Mouse (Mus musculus) layer of hippocampus, postnatal 10 days (tissue): ENCODE results near the gene Cga. TPM values are rescaled to one million over a fixed set of nuclear protein-coding genes. Genes with fewer than 3 reads are reported as not detected.

Source experiments
- DNase-seq, 2 experiments: peaks; one replicate each; pipeline ENCODE4 v3.0.0; 2021; ENCODE audit warnings: low spot score in 2 of 2
- long read RNA-seq: library from polyadenylated mRNA; stranded (forward); transcript quantifications from one replicate; pipeline ENCODE4 v2.0.0, GENCODE M21; 2023
- total RNA-seq, 2 experiments: library from RNA; stranded (reverse); gene quantifications; 2 replicates each; pipeline ENCODE4 v1.2.3; 2021

The Cga gene
- total RNA-seq, result not detected
- long read RNA-seq, result 0 reads

GRCm38 (mm10) chr4:34893479-34893878, at the start of gene Cga:
Cga (plus strand) TSS chr4:34893779.
- no peak for DNase-seq

- DNase-seq, result no peak
Measured at GRCm38 (mm10) chr4:34843839-34844238, 49.7 kb upstream of the Cga start.

- DNase-seq, result no peak
Measured at GRCm38 (mm10) chr4:34847679-34848309, 45.8 kb upstream of the Cga start.

GRCm38 (mm10) chr4:34850156-34850555, 43.4 kb upstream of the Cga start:
- no peak for DNase-seq

GRCm38 (mm10) chr4:34852051-34852450, 41.5 kb upstream of the Cga start:
- no peak for DNase-seq

- DNase-seq, result no peak
Measured at GRCm38 (mm10) chr4:34855966-34856365, 37.6 kb upstream of the Cga start.

- no peak for DNase-seq
Measured at GRCm38 (mm10) chr4:34858903-34859302, 34.7 kb upstream of the Cga start.

GRCm38 (mm10) chr4:34859416-34859815, 34.2 kb upstream of the Cga start:
- no peak for DNase-seq

GRCm38 (mm10) chr4:34861438-34861837, 32.1 kb upstream of the Cga start:
- DNase-seq, result no peak

GRCm38 (mm10) chr4:34869813-34870212, 23.8 kb upstream of the Cga start:
- no peak for DNase-seq

GRCm38 (mm10) chr4:34872896-34873495, 20.6 kb upstream of the Cga start:
- DNase-seq, result no peak

GRCm38 (mm10) chr4:34874234-34874633, 19.3 kb upstream of the Cga start:
- DNase-seq, result no peak

- DNase-seq, result no peak
Measured at GRCm38 (mm10) chr4:34880921-34881650, 12.5 kb upstream of the Cga start.

- no peak for DNase-seq
Measured at GRCm38 (mm10) chr4:34881851-34882250, 11.7 kb upstream of the Cga start.

- DNase-seq, result peak; percentile 51 to 65
Measured at GRCm38 (mm10) chr4:34882291-34882769, 11.2 kb upstream of the Cga start.

GRCm38 (mm10) chr4:34882818-34883217, 10.8 kb upstream of the Cga start, which contains the start of gene Zfp292:
Zfp292 (minus strand) TSS chr4:34882960.
- peak; percentile 91 to 96 for DNase-seq

GRCm38 (mm10) chr4:34883366-34884029, 10.1 kb upstream of the Cga start:
- DNase-seq, result no peak

GRCm38 (mm10) chr4:34885631-34886351, 7.8 kb upstream of the Cga start:
- no peak for DNase-seq

GRCm38 (mm10) chr4:34886490-34887111, 7.0 kb upstream of the Cga start:
- DNase-seq, result peak; percentile 71 to 82

- no peak for DNase-seq
Measured at GRCm38 (mm10) chr4:34887295-34887694, 6.3 kb upstream of the Cga start.
